Mouse (Mus musculus) bone marrow, adult 2 months (tissue): Measurements from ENCODE around the gene Rbm39. TPM values are rescaled to one million over a fixed set of nuclear protein-coding genes. Genes with fewer than 3 reads are reported as not detected.

ENCODE experiments used
- H3K27ac ChIP-seq: fragments of 200-500 bp; 2 replicates; pipeline ENCODE4 v1.5.1; 2012; ENCODE audit warnings: low read depth, mild to moderate bottlenecking, control low read depth, inconsistent platforms, low read length; ENCODE audit not compliant: control insufficient read depth, poor library complexity, insufficient read depth
- H3K4me1 ChIP-seq: fragments of 200-500 bp; 2 replicates; pipeline ENCODE4 v1.6.1; 2011; ENCODE audit warnings: low read length; ENCODE audit not compliant: control insufficient read depth, insufficient read depth
- H3K4me3 ChIP-seq: fragments of 200-500 bp; replicated peaks from 2 replicates; pipeline ENCODE3; 2011; ENCODE audit warnings: mild to moderate bottlenecking, low read depth, low read length, control low read depth; ENCODE audit not compliant: control insufficient read depth
- CTCF ChIP-seq: fragments of 200-500 bp; IDR thresholded peaks from 2 replicates; pipeline ENCODE4 v1.5.1; 2011; ENCODE audit warnings: low read length, control low read depth; ENCODE audit not compliant: control insufficient read depth, insufficient read depth
- POLR2A ChIP-seq: fragments of 200-500 bp; IDR thresholded peaks from 2 replicates; pipeline ENCODE4 v1.6.1; 2011; ENCODE audit warnings: low read depth, mild to moderate bottlenecking, control low read depth, low read length, borderline replicate concordance; ENCODE audit not compliant: control insufficient read depth
- WGBS: fragments of 180-500 bp; shearing (Covaris S2); methylation state at CpG from one replicate; pipeline ENCODE4 v1.1.7; 2018; 5-methylcytosine and 5-hydroxymethylcytosine counted together
- polyA plus RNA-seq: library from polyadenylated mRNA; stranded (reverse); fragments of >200 nt; gene quantifications from 2 replicates; pipeline ENCODE4 v1.2.4, GENCODE M21; 2011; ENCODE audit warnings: low replicate concordance; ENCODE audit not compliant: missing spikeins, insufficient read depth, insufficient read length

Rbm39 gene
- polyA plus RNA-seq, 1 experiment = 329 TPM

GRCm38 (mm10) chr2:156166557-156166956, 13.5 kb downstream of the Rbm39 start:
- TF ChIP-seq CTCF = no peak
- H3K27ac ChIP-seq = no peak overlapping the region
- no peak overlapping the region for H3K4me3 ChIP-seq
- WGBS = 93% methylated on average over 5 of the region's 5 CpGs
- H3K4me1 ChIP-seq = no peaks in the 10 kb centered on the region

GRCm38 (mm10) chr2:156165478-156165877, 14.6 kb downstream of the Rbm39 start:
- no peaks in the 10 kb centered on the region for H3K4me1 ChIP-seq
- TF ChIP-seq CTCF (no peak), POLR2A (no peak)
- no peak overlapping the region for H3K27ac ChIP-seq
- no peak overlapping the region for H3K4me3 ChIP-seq
- 93% methylated on average over 1 of the region's 1 CpGs for WGBS

- Histone ChIP-seq H3K27ac (no peak overlapping the region), H3K4me3 (no peak overlapping the region), H3K4me1 (no peaks in the 10 kb centered on the region)
- no peak for TF ChIP-seq CTCF
- no peak for TF ChIP-seq POLR2A
These were observed 28.5 kb downstream of the Rbm39 start for GRCm38 (mm10) chr2:156151538-156151937.

- no peak overlapping the region for H3K27ac ChIP-seq
- WGBS = 56% methylated on average over 3 of the region's 3 CpGs
- H3K4me1 ChIP-seq = peaks cover 2% of the 10 kb centered on the region
- TF ChIP-seq POLR2A (no peak), CTCF (no peak)
- no peak overlapping the region for H3K4me3 ChIP-seq
These were observed 32.6 kb downstream of the Rbm39 start for GRCm38 (mm10) chr2:156147316-156147915.

- Histone ChIP-seq H3K27ac (no peak overlapping the region), H3K4me3 (no peak overlapping the region), H3K4me1 (peaks cover 2% of the 10 kb centered on the region)
- WGBS = 54% methylated on average over 5 of the region's 5 CpGs
- TF ChIP-seq POLR2A = no peak
- TF ChIP-seq CTCF = no peak
These were observed 33.6 kb downstream of the Rbm39 start for GRCm38 (mm10) chr2:156146272-156146989.

GRCm38 (mm10) chr2:156145486-156146130, 34.4 kb downstream of the Rbm39 start:
- Histone ChIP-seq H3K27ac (no peak overlapping the region), H3K4me1 (peaks cover 2% of the 10 kb centered on the region), H3K4me3 (no peak overlapping the region)
- WGBS = 75% methylated on average over 11 of the region's 11 CpGs
- TF ChIP-seq POLR2A (no peak), CTCF (no peak)

GRCm38 (mm10) chr2:156143953-156144724, 35.9 kb downstream of the Rbm39 start, which contains the start of the genes Romo1 and Nfs1:
TSS of gene Romo1 (plus strand) at chr2:156144039.
TSS of gene Nfs1 (minus strand) at chr2:156144186.
- Histone ChIP-seq H3K27ac (peak within 1 kb of the TSS; percentile 86), H3K4me1 (peaks cover 2% of the 10 kb centered on the region), H3K4me3 (peak within 1 kb of the TSS; percentile 89)
- TF ChIP-seq POLR2A (peak; percentile 87; the same call in 1 of the 2 replicates), CTCF (peak; percentile 33; the same call in 1 of the 2 replicates)
- 0% methylated on average over 70 of the region's 70 CpGs for WGBS

GRCm38 (mm10) chr2:156143367-156143766, 36.7 kb downstream of the Rbm39 start:
- no peak overlapping the region; the same call in 1 of the 2 replicates for H3K27ac ChIP-seq
- TF ChIP-seq CTCF = no peak
- no peak for TF ChIP-seq POLR2A
- WGBS = 4% methylated on average over 16 of the region's 16 CpGs
- peaks cover 2% of the 10 kb centered on the region for H3K4me1 ChIP-seq
- H3K4me3 ChIP-seq = peak overlapping the region; percentile 89
